Mouse (Mus musculus): ENCODE data around the gene Pml. TPM values are rescaled to one million over a fixed set of nuclear protein-coding genes. Genes with fewer than 3 reads are reported as not detected.
A peak's percentile ranks its signal among the peaks of the same experiment; 100 is the strongest.

Pml gene
- 10 to 100 TPM; 13.2 to 19.0 (median 15.6) TPM for total RNA-seq (2022)

GRCm38 (mm10) chr9:58249592-58250192, at the start of gene Pml:
Gene Pml (minus strand): TSS chr9:58249786.
- peak; percentile 37 to 48 for DNase-seq (ENCODE audit: low spot score in 2 of 2)

- DNase-seq (ENCODE audit: low spot score in 2 of 2): no peak
These were observed 48.4 kb upstream of the Pml start for GRCm38 (mm10) chr9:58297961-58298477.

DNA sequence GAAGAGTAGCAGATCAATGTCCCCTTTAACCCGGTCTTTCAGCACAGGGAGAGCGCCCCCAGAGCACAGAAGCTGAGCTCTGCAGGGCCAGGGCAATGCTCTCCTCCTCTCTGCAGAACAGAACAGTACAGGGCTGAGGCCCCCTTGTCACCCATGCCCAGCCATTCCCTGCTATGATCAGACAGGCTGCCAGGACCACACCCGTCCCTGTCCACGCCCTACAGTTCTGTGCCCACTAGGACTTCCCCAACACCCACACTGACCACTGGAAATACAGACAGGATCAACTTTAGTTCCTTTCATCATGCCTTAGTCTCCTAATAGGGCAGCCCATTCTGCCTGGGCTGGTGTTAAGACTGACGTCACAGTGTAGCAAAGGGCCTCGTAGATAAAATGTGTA, 47.5 kb upstream of the Pml start:
- no peak for DNase-seq (ENCODE audit: low spot score in 2 of 2)

DNA sequence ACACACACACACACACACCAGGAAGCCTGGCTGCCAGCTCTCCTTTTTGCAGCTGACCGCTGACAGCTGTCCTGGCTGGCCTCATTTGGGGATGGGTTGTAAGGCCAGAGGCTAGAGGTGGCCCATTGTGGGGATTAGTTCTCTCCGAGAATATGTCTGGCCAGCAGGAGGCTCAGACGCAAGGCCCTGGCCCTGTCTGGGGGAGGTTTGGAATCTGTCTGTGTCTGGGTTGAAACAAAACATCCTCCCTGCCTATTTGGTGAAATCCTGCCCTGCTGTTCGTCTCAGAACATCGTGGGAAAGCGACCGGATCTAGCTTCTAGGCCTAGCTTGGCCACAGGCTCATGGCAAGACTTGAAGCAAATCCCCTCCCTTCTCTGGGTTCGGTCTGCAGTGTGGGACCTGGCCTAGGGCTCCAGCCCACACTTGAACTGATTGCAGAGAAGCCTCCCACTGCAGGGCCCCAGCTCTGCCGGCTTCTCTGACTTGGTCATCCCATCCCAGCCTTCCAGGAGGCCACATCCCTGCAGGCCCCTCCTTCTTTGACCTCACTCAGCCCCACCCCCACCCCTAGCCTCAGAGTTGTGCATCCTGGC, 46.3 kb upstream of the Pml start:
- DNase-seq (ENCODE audit: low spot score in 2 of 2): no peak

- DNase-seq (ENCODE audit: low spot score in 2 of 2): no peak
These were observed 45.8 kb upstream of the Pml start for GRCm38 (mm10) chr9:58295345-58295744.

DNA sequence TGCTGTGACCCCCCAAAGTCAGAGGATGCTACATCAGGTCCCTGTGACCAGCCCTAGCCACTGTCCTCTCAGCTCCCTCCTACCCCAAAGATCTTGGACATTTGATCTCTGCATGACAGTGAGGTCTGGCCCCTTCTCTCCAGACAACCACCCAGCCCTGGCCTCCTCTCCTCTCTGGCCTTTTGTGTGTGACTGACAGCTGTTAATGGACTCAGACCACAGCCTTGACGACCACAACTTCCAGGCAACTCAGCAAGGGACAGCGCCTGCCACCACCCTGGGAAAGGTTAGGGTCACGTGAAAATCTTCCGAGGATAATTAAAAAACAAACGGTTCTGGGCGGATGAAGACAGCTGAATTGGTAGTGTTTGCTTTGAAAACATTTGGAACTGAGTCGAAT, 44.9 kb upstream of the Pml start:
- DNase-seq (ENCODE audit: low spot score in 2 of 2): no peak

DNA sequence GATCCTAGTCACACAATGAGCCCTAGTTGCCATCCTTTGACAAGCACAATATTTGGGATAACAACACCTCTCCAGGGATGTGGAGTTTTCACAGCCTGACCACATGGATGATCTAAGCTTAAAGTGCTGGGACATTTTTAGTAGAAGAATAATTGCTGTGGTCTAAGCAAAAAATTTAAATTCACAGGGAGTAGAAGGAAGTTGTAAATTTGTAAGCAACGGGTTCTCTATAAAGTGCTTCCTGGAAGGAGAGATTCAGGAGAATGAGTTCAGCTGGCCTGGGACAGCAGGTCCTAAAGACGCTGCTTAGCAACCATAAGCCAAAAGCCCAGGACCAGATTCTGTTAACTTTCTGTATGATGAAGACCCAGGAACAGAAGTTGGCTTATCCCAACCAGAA, 40.3 kb upstream of the Pml start:
- no peak for DNase-seq (ENCODE audit: low spot score in 2 of 2)

- no peak for DNase-seq (ENCODE audit: low spot score in 2 of 2)
These were observed 39.5 kb upstream of the Pml start for GRCm38 (mm10) chr9:58289090-58289489.

DNA sequence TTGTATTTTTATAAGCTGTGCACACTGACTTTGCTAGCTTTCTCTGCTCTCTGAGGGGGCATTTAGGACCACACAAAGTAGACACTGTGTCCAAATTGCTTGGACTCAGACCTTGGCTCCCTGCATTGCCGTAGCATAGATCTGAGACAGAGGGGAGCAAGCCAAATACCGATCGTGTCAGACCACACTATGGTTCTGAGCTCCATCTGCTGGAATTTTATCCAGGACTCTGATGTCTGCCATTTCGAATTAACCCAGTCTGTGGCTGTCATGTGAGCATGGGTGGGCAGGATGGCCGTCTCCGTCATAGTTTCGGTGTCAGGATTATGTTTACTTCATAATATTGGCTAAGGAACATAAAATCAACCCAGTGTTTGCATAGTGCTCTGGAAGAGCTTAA, 33.8 kb upstream of the Pml start:
- no peak for DNase-seq (ENCODE audit: low spot score in 2 of 2)

DNA sequence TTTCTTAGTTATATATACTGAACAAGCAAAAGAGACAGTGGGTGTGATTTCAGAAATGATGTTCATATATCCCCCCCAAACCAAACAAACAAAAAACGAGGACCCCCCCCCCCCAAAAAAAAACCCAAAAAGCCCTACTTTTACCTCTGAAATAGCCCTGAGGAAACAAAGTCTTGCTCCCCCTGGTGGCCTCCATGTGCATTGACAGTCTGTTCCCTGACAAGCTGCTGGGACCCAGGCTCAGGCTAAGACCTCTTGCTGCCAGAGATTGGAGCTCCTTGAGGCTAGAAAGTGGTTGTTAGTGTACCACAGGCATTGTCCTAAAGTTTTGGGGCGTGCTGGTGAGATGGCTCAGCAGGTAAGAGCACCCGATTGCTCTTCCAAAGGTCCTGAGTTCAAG, 32.0 kb upstream of the Pml start:
- DNase-seq (ENCODE audit: low spot score in 2 of 2): no peak

GRCm38 (mm10) chr9:58280259-58281109, 30.9 kb upstream of the Pml start:
- peak; percentile 43 to 46 for DNase-seq (ENCODE audit: low spot score in 2 of 2)

DNA sequence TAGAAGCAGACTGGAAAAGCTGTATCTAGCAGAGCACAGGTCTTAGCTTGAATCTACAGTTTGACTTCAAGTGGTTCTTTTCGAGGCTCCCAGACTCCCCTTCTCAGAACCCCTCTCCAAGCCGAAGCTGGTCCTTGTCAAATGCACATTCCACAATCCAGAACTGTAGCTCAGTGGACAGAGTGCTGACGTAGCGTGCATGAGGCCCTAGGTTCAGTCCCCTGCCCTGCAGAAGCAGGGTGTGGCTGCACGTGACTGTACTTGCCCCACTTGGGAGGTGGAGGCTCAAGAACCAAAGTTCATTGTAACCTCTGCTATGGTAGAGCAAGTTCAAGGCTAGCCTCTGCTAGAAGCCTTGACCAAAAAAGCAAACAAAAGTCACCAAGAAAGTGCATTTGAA, 30.2 kb upstream of the Pml start:
- no peak for DNase-seq (ENCODE audit: low spot score in 2 of 2)

DNA sequence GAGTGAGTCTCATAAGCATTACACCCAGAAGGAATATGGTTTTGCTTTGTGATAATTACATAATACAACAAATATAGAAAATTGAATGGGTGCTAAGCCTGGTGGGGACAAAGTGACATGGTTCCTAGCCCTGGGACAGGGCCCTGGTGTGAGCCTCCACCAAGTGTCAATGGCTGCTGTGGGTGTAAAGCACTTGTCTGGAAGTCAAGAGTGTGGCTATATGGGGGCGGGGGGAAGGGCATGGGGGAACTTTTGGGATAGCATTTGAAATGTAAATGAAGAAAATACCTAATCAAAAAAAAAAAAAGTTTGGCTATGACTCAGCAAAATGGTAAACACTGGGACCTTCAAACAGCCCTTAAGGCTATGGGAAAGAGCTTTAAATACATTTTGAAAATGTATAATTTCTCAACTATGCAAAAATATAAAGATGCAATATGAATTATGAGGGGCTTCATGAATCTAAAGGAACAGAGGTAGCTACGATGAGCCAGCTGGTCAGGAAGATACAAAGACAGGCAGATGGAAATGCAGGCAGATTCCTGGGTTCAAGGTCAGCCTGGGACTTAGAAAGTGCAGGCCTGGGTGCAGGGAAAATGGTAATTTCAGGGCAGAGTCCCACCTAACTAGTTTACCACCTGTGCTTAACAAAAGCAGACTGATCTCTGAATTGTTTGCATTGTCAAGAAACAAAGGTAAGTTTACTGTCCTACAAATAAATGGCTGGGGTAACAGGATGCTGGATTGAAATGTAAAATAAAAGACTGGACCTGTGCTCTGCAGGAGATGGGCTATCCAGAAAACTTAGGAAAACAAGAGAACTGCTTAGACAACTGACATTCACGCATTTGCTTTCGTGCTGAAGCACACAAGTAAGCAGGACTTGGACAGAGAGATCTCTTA, 29.5 kb upstream of the Pml start:
- no peak for DNase-seq (ENCODE audit: low spot score in 2 of 2)

GRCm38 (mm10) chr9:58278313-58278712, 28.7 kb upstream of the Pml start:
- no peak for DNase-seq (ENCODE audit: low spot score in 2 of 2)

- no peak for DNase-seq (ENCODE audit: low spot score in 2 of 2)
These were observed 26.8 kb upstream of the Pml start for GRCm38 (mm10) chr9:58276346-58276745.

- no peak for DNase-seq (ENCODE audit: low spot score in 2 of 2)
These were observed 26.2 kb upstream of the Pml start for GRCm38 (mm10) chr9:58275797-58276196.

DNA sequence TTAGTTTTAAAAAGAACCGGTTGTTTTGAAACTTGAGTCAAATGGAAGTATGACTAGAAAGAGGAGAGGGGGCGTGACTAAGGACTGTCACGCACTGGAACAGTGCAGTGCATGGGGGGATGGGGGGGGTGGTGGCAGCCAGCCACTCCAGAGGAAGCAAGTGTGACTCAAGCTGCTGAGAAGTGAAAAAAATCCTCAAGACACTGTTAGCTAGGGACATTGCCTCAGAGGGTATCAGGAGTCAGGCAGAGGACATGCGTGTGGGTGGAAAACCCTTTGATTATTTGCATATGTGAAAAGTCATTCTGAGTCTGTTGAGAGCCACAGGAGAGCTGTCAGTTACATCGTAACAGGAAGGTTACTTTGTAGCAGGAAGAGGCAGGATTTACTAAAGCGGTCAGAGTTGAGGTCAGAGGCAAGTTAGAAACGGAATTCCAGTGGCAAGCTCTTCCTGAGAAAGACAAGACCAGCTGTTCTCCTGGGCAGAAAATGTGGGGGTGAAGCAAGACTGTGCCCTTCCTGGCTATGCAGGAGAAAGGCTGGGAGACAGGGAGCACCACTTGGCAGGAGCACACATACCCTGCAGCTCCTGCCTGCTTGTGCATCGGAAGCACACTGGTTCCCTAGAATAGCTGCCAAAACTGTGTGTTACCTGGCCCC, 25.7 kb upstream of the Pml start:
- DNase-seq (ENCODE audit: low spot score in 2 of 2): no peak

- no peak for DNase-seq (ENCODE audit: low spot score in 2 of 2)
These were observed 25.0 kb upstream of the Pml start for GRCm38 (mm10) chr9:58274626-58275025.

GRCm38 (mm10) chr9:58274101-58274604, 24.6 kb upstream of the Pml start:
- no peak for DNase-seq (ENCODE audit: low spot score in 2 of 2)

GRCm38 (mm10) chr9:58272855-58273254, 23.3 kb upstream of the Pml start:
- no peak for DNase-seq (ENCODE audit: low spot score in 2 of 2)
